Mouse (Mus musculus): ENCODE results near the gene Fgg.

- TF ChIP-seq POLR2A (IDR thresholded peaks at IDR 0.05; ENCODE audit: low read depth, low read length) (no peak), CTCF (IDR thresholded peaks at IDR 0.05; ENCODE audit: extremely low read depth, insufficient read depth, insufficient read length, insufficient replicate concordance) (no peak)
Measured at GRCm38 (mm10) chr3:82999995-83000394, 7.5 kb upstream of the Fgg start.

Data from spleen, adult 2 months (tissue).